Mouse (Mus musculus) spleen, adult 2 months (tissue): ENCODE measurements around the gene Lrrc25.

Source experiments
- CTCF ChIP-seq: fragments of 200-500 bp; IDR thresholded peaks from 2 replicates; pipeline ENCODE4 v1.5.1; 2011; ENCODE audit warnings: mild to moderate bottlenecking, inconsistent platforms; ENCODE audit not compliant: insufficient read depth, insufficient read length, insufficient replicate concordance; ENCODE audit errors: extremely low read depth
- POLR2A ChIP-seq: fragments of 200-500 bp; IDR thresholded peaks from 2 replicates; pipeline ENCODE4 v1.6.1; 2011; ENCODE audit warnings: low read depth, low read length, inconsistent platforms

DNA sequence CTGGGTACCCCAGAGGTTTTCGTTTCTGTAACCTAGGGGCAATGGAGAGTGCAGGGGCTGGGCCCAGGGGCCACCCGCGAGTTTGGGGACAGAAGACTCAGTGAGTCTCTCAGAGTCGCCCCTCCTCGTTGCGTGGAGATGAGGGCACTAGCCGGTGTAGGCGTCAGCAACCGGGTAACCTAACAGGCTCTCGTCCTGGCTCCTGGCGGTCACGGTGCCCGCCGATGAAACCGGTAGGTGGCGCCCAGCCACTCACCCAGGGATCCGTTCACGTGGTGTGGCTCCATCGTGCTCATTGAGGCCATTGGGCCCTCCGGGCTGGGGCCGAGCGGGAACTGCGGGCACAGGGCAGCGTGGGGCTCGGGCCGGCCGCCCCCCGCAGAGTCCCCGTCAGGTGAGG, 17.7 kb upstream of the Lrrc25 start:
- no peak for TF ChIP-seq CTCF
- no peak for TF ChIP-seq POLR2A
